Mouse (Mus musculus): ENCODE results near the gene Rec8.
A peak's percentile ranks its signal among the peaks of the same experiment; 100 is the strongest.

DNA sequence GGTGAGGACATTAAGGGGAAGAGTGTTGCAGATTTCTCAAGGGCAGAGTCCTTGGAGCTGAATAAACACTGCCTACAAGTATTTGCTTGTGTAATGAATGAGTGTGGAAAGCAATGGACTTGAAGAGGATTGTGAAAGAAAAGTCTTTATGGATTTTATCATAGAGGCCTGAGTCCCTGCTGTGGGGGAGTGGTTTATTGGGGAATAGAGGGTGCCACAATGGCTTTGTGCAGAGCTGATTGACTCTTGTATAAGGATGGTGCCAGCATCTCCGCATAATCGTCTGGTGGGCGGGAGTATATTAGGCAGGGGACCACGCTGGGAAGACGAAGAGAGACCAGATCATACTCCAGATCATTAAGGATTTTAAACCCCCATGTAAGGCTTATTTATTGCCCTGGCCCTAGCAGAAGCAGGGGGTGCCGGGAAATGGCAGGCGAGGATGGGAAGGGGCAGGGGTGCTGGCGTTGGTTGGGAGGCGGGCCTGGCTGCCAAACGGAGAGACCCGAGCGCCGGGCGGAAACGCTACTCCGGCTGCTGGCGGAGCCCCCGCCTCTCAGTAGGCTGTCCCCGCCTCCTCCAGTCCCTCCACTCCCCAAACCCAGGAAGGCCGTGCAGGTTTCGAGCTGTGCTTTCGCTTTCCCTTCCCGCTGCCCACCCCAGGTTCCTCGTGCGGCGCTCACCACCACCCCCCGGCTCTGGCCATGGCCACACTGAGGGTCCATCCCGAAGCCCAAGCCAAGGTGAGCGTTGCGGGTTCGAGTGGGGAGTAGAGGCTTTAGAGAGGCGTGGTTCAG, 39.8 kb upstream of the Rec8 start, which contains the start of gene Psme1:
- TF ChIP-seq CTCF (conservative IDR thresholded peaks at IDR 0.05 in 1 of 2, IDR thresholded peaks at IDR 0.05 in 1 of 2; ENCODE audit: low read depth in 2 of 2, low read length in 2 of 2) (no peak), POLR2A (IDR thresholded peaks at IDR 0.05; ENCODE audit: low read depth, low read length) (peak; percentile 71), MEF2A (IDR thresholded peaks at IDR 0.05; ENCODE audit: borderline replicate concordance, low read depth, low read length) (peak; percentile 26; the same call in 1 of the 2 replicates), MAZ (IDR thresholded peaks at IDR 0.05; ENCODE audit: low read depth, low read length) (peak; percentile 81), CHD1 (IDR thresholded peaks at IDR 0.05; ENCODE audit: low read depth, low read length) (no peak), CHD2 (IDR thresholded peaks at IDR 0.05; ENCODE audit: low read length) (0 out of 2 replicates have a peak, but pooled peaks have one; percentile 19), UBTF (IDR thresholded peaks at IDR 0.05; ENCODE audit: low read depth, low read length) (0 out of 2 replicates have a peak, but pooled peaks have one; percentile 35)

All from CH12.LX (cell line).